Mouse (Mus musculus) spleen, postnatal 10 days (tissue): ENCODE results near the gene Nhlrc2.
A peak's percentile ranks its signal among the peaks of the same experiment; 100 is the strongest.
"Not testable (repeated sequence)": the region's sequence is repeated elsewhere in the genome, so short reads cannot be mapped to it uniquely, and the experiment has no call there.

Experiments used
- DNase-seq, 2 experiments: peaks; one replicate each; pipeline ENCODE4 v3.0.0; 2021 to 2022; ENCODE audit warnings: low spot score in 2 of 2

Nhlrc2 gene

DNA sequence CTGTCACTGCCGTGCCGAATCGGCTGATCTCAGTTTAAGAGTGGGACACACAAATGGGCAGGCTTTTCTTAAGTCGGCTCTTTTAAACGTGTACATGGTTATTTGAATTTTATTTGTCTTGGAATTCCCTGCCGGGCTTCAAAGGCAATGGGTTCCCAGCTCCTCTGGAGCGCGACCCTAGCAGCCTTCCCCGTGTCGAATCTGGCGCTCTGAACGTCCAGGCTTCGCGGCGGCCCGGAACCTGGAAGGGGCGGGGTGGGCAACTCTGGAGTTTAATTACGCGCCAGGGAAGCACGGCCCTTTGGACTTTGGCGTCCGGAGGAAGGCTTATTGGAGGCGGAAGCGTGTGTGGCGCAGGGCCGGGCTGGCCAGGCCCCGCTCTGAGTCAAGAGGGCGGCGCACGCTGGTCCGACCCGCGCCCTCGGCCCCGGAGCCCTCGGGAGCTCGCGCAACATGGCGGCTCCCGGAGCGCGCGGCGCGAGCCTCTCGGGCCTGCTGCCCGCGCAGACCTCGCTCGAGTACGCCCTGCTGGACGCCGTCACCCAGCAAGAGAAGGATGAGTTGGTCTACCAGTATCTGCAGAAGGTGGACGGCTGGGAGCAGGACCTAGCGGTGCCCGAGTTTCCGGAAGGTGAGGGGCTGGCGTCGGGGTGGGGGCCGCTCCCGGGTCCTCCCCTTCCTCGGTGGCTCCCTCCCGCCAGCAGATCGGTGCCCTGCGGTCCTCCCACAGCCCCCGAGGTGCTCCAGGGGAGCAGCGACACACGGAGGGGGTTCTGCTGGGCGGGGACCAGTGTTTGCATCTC is at the start of gene Nhlrc2:
Gene Nhlrc2 (plus strand): TSS at position 32 of the 803 bp plus-strand sequence.
- DNase-seq: peak; percentile 88 to 90

DNA sequence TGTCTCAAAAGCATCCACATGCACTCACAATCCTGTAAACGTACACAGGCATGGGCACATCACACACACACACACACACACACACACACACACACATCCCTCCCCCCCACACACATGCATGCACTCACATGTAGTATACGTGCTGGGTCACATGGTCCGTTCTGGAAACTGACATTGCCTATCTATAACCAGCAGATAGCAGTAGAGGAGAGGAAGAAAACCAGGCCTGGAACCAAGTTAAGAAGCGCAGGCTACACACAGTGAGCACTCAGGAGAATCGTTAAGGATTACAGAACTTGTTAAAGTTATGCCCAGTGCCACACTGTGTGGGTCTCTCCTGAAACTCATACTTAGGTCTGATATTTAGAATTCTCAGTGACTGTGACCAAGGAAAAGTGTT is 45.0 kb upstream of the Nhlrc2 start:
- not testable (repeated sequence) for DNase-seq

DNA sequence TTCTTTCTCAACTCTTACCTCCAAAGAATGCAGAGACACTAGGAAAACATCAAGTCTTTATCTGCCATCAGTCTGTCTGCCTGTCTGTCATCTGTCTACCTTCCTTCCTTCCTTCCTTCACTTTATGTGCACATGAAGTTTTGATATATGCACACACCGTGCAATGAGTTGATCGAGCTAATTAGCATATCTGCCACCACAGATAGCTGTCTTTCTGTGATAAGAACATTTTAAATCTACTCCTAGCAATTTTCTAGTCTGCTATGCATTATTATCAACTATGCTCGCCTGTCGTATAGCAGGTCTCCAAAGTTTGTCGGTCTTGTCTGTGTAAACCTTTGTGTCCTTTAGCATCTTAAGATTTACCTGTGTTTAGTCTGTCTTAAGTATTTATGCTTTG is 44.5 kb upstream of the Nhlrc2 start:
- DNase-seq: not testable (repeated sequence)

DNA sequence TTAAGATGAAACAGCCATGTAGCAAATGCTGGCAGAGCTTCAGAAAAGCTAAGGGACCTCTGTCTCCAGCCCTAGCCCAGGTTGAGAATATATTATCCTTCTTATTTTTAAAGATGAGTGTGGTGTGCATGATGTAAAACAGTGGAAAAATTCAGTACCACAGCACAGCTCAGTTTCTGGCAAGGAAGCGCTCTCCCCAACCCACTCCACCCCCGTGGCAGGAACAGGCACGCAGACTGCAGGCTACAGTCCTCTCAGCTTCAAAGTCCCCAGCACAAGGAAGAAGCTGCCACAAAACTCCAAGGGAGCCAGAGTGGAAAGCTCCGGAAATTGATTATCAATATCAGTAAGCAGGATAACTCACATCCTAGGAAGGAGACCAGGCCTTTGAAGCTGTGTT is 36.9 kb upstream of the Nhlrc2 start:
- DNase-seq: not testable (repeated sequence)

DNA sequence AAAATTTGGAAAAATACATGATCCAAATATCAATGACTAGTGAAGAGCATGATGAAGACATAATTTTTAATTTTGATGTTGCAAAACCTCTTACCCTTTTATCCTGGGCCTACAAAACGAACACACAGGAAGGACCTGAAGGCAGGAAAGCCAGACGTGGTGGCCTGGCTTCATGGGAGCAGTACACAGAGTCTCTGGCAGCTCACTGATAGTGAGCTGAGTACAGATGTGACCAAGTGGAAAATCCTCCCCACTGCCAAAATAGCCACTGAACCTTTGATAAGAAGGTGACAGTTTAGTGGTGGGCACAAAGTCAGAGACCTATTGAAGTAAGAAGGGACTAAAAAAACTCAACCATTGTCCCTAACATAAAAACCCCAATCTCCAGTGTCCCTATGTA is 34.5 kb upstream of the Nhlrc2 start:
- DNase-seq: not testable (repeated sequence)

DNA sequence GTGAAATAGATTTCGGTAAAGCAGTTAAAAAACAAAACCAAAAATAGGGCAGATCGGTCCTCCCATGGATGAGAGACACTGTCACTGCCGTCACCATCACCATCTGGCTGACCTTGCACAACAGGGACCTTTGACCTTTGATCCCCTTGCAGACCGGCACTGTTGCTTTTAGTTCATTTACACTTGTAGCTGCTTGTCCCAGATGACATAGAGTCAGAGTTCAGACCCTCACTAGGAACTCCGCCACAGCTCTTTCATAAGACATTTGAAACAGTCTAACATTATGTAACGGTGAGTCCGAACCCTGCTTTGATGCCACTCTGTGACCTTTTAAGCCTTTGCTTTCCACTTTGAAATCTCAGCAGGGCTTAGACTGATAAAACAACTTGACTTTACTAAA is 28.7 kb upstream of the Nhlrc2 start:
- DNase-seq: not testable (repeated sequence)

DNA sequence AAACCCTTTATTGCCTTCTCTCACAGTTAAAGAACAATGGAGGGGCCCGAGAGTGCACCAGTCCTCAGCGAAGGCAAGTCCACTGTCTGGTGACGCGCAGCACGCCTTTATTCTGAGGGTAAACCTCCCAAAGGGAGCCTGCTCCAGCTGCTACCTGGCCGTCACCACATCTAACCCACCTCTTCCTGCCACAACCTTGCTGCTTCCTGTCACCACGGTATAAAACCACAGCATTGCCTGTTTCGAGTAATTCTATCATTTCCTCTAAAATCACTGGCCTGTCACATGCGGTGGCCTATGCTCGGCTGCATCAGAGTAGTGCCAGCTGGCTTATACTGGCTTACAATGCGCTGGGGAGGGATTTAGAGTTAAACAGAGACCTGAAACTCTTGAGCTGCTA is 17.5 kb upstream of the Nhlrc2 start:
- not testable (repeated sequence) for DNase-seq

DNA sequence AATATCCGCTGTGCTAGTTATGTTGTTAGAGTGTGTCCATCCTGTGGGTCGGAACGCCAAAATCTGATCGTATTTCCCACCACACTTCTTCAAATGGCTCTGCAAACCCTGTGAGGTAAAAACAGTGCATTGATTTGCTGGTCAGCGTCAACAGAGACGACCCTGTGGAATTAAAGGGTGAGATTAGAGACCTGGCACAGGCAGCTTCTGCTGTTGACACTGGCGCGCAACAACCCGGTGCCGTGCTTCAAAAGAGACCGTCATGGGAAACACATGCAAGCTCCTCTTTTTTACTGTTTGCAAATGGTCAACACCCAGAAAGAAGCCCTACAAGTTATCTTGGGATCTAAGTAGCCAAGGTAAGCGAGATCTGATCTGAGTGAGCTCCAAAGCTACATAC is 16.8 kb upstream of the Nhlrc2 start:
- no peak for DNase-seq

DNA sequence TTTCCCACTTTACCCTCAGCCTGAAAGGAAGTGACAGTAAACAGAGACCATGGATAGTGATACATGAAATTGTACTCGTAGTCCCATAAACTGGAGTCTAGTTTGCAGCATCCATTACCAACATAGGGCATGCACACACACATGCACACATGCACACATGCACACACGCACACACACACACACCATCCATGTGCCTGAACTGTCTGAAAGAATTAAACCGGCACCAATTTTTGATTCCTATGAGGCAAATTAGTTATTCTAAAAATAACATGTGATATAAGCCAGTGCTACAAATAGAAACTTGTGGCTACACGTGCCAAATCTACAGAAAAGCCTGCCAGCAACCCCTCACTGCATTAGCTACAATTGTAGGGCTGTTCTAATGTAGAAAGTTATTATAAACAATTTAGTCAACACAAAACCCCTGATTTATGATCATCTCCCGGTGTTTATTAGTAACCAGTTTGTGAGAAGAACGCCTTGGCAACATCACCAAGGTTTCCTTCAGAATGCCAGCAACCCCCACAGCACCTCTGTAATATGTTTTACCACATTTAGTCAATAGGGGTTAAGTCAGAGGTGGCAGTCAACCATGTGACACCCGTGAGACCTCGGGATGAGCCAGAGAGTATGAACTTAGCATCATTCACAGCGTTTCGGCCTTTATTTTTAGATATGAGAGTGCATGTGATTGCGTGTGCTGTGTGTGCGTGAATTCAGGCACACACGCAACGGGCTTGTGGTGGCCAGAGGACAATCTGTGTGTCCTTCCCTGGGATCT is 14.6 kb upstream of the Nhlrc2 start:
- no peak for DNase-seq

DNA sequence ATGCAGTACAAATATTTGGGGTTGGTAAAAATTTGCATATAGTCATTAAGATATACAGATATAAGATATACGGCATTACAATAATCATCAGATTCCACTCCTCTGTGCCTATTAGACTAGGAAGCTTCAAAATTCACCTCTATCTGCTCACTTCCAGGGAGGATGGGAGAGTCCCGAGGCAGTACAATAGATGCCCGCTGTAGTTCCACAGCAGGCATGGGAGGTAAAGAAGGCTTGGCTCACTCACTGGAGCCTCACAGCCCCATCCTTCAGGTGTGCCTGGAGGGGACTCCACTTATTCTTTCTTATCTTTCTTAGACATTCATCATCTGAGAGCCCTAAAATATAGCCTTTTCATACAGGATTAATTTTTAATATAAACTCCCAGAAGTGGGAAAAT is 13.7 kb upstream of the Nhlrc2 start:
- no peak for DNase-seq

DNA sequence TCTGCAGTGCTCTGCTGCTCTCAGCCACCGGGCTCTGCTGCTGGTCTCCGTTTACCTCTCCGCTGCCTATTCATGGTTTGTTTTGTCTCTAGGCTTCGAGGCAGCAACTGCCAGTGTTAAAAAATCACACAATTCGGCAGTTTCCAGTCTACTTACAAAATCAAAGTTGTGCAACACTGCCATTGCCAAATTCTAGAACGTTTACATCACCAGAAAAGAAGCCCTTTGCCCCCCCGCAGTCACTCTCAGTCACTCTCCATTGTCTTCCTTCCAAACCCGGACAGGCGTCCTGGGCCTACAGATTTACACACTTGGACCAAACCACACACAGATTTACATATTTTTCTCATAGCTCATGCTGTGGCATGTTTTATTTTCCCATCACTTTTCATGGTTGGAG is 13.0 kb upstream of the Nhlrc2 start:
- no peak for DNase-seq

DNA sequence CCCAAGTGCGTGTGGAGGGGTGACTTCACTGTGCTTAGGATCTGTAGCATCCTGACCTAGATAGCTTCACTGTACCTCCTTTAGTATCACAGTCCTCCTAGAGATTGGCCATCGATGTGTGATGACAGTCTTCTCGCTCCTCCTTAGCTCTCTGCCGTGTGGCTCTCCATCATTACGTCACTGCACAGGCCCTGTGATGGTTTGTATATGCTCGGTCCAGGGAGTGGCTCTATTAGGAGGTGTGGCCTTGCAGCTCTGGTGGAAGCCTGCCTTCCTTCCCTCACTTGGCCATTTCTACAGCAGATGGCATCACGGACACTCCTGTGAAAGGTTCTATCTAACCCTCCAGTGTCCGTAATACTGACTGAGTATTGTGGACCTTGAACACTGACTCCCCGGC is 12.3 kb upstream of the Nhlrc2 start:
- DNase-seq: no peak

DNA sequence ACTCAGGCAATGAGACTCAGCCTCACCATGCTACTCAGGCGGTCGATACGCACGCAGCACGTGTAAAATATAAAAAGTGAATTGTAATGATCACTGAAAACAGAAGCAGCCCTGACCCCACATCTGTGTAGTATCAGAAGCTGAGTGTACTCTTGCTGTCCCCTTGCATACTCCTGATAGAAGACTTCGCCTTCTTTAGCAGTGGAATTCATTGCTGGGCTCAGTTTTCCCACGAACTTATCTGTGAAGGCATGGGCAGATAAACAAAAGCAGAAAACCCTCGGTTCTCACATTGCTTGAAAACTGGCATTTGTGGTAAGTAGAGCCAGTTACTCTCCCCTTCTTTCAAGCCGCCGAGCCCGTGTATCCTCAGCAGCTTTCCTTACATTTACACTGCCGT is 4.7 kb upstream of the Nhlrc2 start:
- no peak for DNase-seq

DNA sequence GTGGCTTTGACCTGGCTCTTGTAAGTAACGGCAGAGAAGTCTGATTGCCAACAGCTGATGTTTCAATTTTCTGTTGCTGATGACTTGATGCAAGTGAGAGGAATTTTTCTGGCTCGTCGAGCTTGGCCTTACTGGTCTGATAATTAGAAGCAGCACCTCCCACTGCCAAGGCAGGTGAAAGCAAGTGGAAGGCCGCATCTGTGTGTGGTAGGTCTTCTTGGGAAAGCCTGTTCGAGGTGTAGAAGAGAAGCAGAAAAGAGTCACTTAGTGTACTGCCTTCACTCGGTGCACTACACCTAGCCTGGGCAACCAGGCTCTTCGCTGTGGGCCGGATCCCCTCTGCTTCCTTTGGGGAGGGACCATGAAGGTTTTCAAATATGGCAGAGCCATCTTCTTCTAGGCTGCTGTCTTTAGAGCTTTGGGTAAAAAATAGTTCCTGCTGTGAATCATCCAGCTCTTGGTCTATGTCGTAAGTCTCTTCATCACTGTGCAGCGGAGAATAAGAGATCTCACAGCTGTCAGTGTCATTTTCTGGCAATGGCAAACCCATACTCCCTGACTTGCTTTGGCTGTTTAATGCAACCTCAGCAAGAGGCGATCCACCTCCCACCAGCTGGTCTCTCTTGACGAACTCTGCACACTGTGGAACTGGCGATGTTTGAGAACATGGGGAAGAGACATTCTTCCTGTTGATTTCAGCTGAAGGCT is 3.2 kb upstream of the Nhlrc2 start:
- DNase-seq: no peak

DNA sequence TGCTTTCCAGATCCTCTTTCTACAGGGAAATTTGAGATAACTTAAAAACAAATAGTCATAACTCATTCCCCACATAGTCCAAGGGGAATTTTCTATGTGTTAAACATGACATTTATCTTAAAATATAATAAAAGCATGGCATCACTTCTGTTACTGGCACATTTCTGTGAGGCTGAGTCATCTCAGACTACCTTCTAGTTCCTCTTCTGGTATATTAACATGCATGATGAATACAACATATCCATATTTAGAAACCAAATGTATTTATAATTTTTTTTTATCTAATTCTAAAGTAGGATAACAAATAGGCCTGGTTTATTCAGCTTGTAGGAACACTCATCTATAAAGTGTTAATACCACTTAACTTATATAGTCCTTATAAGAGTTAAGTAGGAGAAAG is 2.0 kb upstream of the Nhlrc2 start:
- no peak for DNase-seq

DNA sequence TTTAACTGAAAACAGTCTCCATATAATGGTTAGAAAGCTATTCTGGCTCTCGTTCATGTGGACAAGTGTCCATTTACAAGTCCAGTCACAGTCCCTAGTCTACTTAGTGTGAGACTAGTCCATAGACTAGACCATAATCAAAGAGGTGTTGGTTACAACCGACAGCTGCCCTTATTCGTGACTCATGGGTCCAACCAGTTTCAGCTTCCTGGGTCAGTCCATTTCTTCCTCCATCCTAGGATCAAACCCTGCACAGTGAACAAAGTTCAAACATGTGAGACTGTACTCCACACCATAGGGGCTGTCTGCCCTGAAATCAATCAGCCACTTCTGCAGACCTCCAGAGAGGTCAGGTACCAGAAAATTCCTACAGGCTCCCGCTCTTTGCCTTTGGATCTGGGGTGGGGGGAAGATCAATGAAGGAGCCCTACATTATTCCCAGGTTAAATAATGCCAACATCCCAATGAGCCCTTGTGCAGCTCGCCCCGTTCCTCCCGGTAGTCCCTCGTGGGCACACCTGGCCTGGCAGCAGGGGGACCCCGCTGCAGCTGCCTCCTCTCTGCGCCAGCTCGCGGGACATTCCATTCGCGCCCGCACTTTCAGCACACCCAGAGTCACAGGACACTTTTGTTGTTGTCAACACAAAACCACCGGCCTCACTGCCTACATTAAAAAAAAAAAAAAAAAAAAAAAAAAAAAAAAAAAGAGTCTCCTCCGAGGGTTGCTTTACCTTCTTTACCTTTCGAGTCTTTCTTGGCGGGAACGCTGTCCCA is 418 bp upstream of the Nhlrc2 start, which contains the start of gene Dclre1a:
Gene Dclre1a (minus strand): TSS at position 767 of the 774 bp plus-strand sequence.
- DNase-seq: peak; percentile 78 to 84

DNA sequence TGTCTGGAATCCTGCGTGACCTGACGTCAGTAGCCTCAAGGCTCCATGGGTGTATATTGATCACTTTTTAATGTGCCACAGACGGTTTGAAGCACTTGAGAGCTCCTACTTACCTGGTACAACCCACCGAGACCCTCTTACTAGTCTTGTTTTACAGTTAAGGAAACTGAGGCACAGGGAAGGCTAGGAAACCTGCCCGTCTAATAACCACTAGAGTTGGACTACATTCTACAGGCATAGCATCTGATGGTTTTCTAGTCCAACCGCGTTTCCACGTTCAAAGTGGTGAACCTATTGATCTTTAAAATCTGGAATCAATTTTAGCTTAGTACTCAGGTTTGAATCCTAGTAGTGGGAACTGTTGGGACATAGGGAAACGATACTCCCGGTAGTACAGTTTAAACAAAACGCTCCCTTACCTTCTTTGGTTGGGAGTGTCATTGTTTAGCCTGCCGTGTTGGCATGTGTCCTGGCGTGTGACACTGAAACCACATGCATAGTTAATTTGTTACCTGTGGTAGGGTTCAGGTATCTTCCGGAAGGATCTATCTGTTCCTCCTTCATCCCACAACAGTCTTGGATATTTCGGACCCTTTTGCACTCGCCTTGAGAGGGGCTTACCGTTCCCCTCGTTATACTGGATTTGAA is 1.1 kb downstream of the Nhlrc2 start:
- no peak for DNase-seq

DNA sequence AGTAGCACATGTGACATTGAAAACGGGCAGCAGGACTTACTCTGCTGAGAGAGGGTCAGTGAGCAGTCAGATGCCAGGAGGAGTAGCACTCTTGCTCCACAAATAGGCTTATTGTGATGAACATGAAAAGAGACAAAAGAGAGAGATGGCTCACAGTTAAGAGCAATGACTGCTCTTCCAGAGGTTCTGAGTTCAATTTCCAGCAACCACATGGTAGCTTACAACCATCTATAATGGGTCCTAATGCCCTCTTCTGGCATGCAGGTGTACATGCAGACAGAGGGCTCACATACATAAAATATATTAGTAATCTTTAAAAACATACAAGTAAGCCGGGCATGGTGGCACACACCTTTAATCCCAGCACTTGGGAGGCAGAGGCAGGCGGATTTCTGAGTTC is 5.1 kb downstream of the Nhlrc2 start:
- DNase-seq: no peak

DNA sequence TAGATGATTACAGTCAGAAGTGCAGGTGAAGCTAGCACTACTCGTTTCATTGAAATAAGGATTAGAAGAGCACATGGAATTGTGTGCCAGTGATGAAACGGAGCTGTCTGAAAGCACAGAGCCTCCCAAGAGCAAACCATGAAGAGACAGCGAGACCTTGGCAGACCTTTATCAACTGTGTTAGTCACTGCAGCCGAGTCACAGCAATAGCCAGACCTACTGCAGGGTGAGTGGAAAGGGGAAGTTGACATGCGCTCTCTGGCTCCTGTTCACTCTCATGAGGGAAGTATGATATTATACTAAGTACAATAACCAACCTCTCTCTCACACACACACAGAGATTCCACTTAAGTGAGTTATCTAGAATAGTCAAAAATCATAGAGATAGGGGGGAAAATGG is 7.9 kb downstream of the Nhlrc2 start:
- no peak for DNase-seq

DNA sequence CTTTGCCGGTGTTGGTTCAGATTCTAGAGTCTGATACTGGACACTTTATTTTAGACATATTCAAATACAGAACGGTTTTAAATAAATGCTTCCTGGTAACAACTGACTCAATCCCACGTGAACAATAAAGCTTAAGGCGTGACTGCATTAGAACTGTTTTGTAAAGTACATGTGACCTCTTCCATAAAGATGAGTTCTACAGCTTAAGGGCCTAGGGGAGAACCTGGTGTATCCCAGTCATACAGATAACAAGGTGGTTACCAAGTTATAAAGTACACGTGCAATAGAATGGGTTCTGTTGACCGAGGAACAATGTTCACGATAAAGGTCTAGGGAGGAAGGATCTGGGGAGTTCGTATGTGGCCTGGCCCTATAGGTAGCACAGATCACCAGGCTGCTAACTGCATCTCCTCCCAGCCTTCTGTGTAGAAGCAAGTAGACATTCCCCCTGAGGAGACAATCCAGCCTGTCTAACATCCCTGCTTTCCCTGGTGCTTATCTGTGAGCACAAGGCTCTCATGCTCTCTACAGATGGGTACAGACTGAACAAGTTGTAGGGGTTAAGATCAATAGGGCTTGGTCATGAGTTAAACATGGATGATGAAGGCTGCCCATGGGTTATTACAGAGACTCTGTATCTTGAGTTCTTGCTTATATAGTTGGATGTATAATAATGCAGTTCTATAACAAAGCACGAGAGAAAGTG is 14.5 kb downstream of the Nhlrc2 start:
- no peak for DNase-seq
